9 mouse cellular contexts compared by ENCODE assay signal in genomic region chr9:69368071-69368470, GRCm38 (mm10). TPM values are rescaled to one million over a fixed set of nuclear protein-coding genes. Genes with fewer than 3 reads are reported as not detected.
DNase-seq lines count a peak whose midpoint lies in the region; ATAC-seq lines count a peak whose summit lies in the region.
"Had no signal": no experiment of that assay in that cellular context is flagged by ENCODE, and none has a peak within 500 bp of the region (broad histone marks: within the 10 kb centered on the region; RNA-seq: fewer than 3 reads in every experiment).

No protein-coding gene starts in this region.

- H3K4me2 ChIP-seq in intestine, embryonic 14.5 days (ENCODE audit: low read length) = no peak overlapping the region
- no peak overlapping the region for H3K4me2 ChIP-seq in intestine, embryonic 15.5 days (replicated peaks)
- H3K4me2 ChIP-seq: midbrain, embryonic 12.5 days had no signal

- intact Hi-C loops in gastrocnemius, postnatal 36 days (cut with DNase I) = loop anchor here (5.0 to 10.0 kb wide), 2 partner anchors 411 to 543 kb away; no protein-coding TSS in a partner anchor

- no peaks in the 10 kb centered on the region for H3K4me1 ChIP-seq in intestine, embryonic 14.5 days (replicated peaks; ENCODE audit: control insufficient read depth, insufficient read depth, low read length)
- H3K4me1 ChIP-seq in intestine, embryonic 15.5 days (replicated peaks) = no peaks in the 10 kb centered on the region

- H3K36me3 ChIP-seq in intestine, embryonic 14.5 days (ENCODE audit: control insufficient read depth, insufficient read depth, low read length) = 0 out of 2 replicates have a peak, but pooled peaks cover 2% of the 10 kb centered on the region
- no peaks in the 10 kb centered on the region for H3K36me3 ChIP-seq in intestine, embryonic 15.5 days
- H3K36me3 ChIP-seq: midbrain, embryonic 12.5 days had no signal

- H3K27me3 ChIP-seq in intestine, embryonic 14.5 days (replicated peaks; ENCODE audit: control insufficient read depth, insufficient read depth, low read length) = no peaks in the 10 kb centered on the region
- H3K27me3 ChIP-seq in intestine, embryonic 15.5 days (replicated peaks) = no peaks in the 10 kb centered on the region
- H3K27me3 ChIP-seq: midbrain, embryonic 12.5 days had no signal

- no peak overlapping the region for H3K9ac ChIP-seq in intestine, embryonic 14.5 days (ENCODE audit: low read length)
- no peak overlapping the region for H3K9ac ChIP-seq in intestine, embryonic 15.5 days
- H3K9ac ChIP-seq: midbrain, embryonic 12.5 days had no signal

- no peak overlapping the region for H3K4me3 ChIP-seq in intestine, embryonic 14.5 days (ENCODE audit: low read depth, low read length)
- H3K4me3 ChIP-seq in intestine, embryonic 15.5 days (replicated peaks) = no peak overlapping the region
- H3K4me3 ChIP-seq: midbrain, embryonic 12.5 days had no signal

- DNase-seq in intestine, embryonic 14.5 days (ENCODE audit: low spot score) = peak; percentile 78
- DNase-seq in R1 (ENCODE audit: low read depth, low spot score) = peak; percentile 75
- DNase-seq in cerebellum, adult 9-10 months = peak; percentile 86
- peak; percentile 56 to 67 for DNase-seq in gastrocnemius, postnatal 36 days
- peak; percentile 67 to 76 for DNase-seq in layer of hippocampus, postnatal 10 days (ENCODE audit: low spot score in 2 of 2)
- peak; percentile 51 to 83 for DNase-seq in spleen, postnatal 4 days (ENCODE audit: low spot score in 2 of 2)

- H3K9me3 ChIP-seq in intestine, embryonic 14.5 days (ENCODE audit: control insufficient read depth, low read length) = no peaks in the 10 kb centered on the region
- no peaks in the 10 kb centered on the region for H3K9me3 ChIP-seq in intestine, embryonic 15.5 days
- H3K9me3 ChIP-seq: midbrain, embryonic 12.5 days had no signal

- no peak for ATAC-seq in intestine, embryonic 14.5 days (replicated peaks; ENCODE audit: low FRiP score, low TSS enrichment, low read depth)
- no peak for ATAC-seq in intestine, embryonic 15.5 days
- ATAC-seq in megakaryocyte progenitor cell, adult 5-6 weeks (replicated peaks; ENCODE audit: poor library complexity) = peak; percentile 97

- WGBS in intestine, embryonic 14.5 days = 79% methylated on average over 8 of the region's 8 CpGs
- 73% methylated on average over 8 of the region's 8 CpGs for WGBS in intestine, embryonic 15.5 days

- H3K27ac ChIP-seq in intestine, embryonic 14.5 days (ENCODE audit: low read depth) = no peak overlapping the region
- no peak overlapping the region for H3K27ac ChIP-seq in intestine, embryonic 15.5 days
- H3K27ac ChIP-seq: midbrain, embryonic 12.5 days had no signal

RNA-seq across cellular contexts. Expression of gene Ice2, which starts 29.6 kb away (rescaled TPM):
- 17.4 and 19.2 TPM in 2 replicates for polyA plus RNA-seq in intestine, embryonic 14.5 days (2014; fragmentation: Nextera tagmentation; extraction: Ambion mirVana)
- 15.5 and 15.6 TPM in 2 replicates for polyA plus RNA-seq in intestine, embryonic 15.5 days (2015; fragmentation: Nextera tagmentation; extraction: Ambion mirVana)
- 1 to 10 TPM; 4.5 to 4.7 TPM for total RNA-seq in gastrocnemius, postnatal 36 days (2021)
- 10 to 100 TPM; 10.9 to 13.2 TPM for total RNA-seq in layer of hippocampus, postnatal 10 days (2021)
- 23.5 and 31.1 TPM in 2 replicates for total RNA-seq in megakaryocyte progenitor cell, adult 5-6 weeks (2015)
- total RNA-seq in megakaryocyte progenitor cell, adult 5-6 weeks (2017) = 18.9 and 27.6 TPM in 2 replicates
